Mouse (Mus musculus) megakaryocyte-erythroid progenitor cell, adult 5-6 weeks (primary cell): ENCODE results near the gene Bcl7a. TPM values are rescaled to one million over a fixed set of nuclear protein-coding genes. Genes with fewer than 3 reads are reported as not detected.
A peak's percentile ranks its signal among the peaks of the same experiment; 100 is the strongest.

Experiments
- ATAC-seq: replicated peaks from 2 replicates; pipeline ENCODE4 v1.8.0; 2016; ENCODE audit warnings: mild to moderate bottlenecking, inconsistent platforms; ENCODE audit not compliant: severe bottlenecking, poor library complexity, low FRiP score, low TSS enrichment
- total RNA-seq, 2 experiments: library from RNA; stranded (forward) in 1 of 2; stranded (reverse) in 1 of 2; fragments of 200-1000, 215-1000 nt in 1 of 2; fragments of >200 nt in 1 of 2; fragmentation: Nextera tagmentation in 1 of 2; gene quantifications; 2 replicates each; pipeline ENCODE4 v1.2.3; 2014 to 2017

Bcl7a gene
- total RNA-seq (2014; fragmentation: Nextera tagmentation) (34.6 and 46.7 TPM in 2 replicates), total RNA-seq (2017) (18.7 and 26.4 TPM in 2 replicates)

- peak; percentile 76 for ATAC-seq
These were observed at the start of gene Bcl7a for GRCm38 (mm10) chr5:123343707-123344627. Gene Bcl7a, plus strand, starts transcription at chr5:123343834.

GRCm38 (mm10) chr5:123294653-123295052 is 49.0 kb upstream of the Bcl7a start:
- ATAC-seq: no peak

GRCm38 (mm10) chr5:123296224-123296806 is 47.3 kb upstream of the Bcl7a start:
- 0 out of 2 replicates have a peak, but pooled peaks have one; percentile 39 for ATAC-seq

- ATAC-seq: no peak
These were observed 46.5 kb upstream of the Bcl7a start for GRCm38 (mm10) chr5:123296972-123297754.

- no peak for ATAC-seq
These were observed 45.8 kb upstream of the Bcl7a start for GRCm38 (mm10) chr5:123297830-123298229.

- no peak for ATAC-seq
These were observed 45.1 kb upstream of the Bcl7a start for GRCm38 (mm10) chr5:123298526-123298925.

- no peak for ATAC-seq
These were observed 43.1 kb upstream of the Bcl7a start for GRCm38 (mm10) chr5:123300496-123301034.

- no peak for ATAC-seq
These were observed 41.7 kb upstream of the Bcl7a start for GRCm38 (mm10) chr5:123301780-123302521.

- no peak for ATAC-seq
These were observed 35.9 kb upstream of the Bcl7a start for GRCm38 (mm10) chr5:123307630-123308282.

GRCm38 (mm10) chr5:123309816-123310215 is 33.8 kb upstream of the Bcl7a start:
- ATAC-seq: no peak

GRCm38 (mm10) chr5:123310221-123310620 is 33.4 kb upstream of the Bcl7a start:
- no peak for ATAC-seq

- ATAC-seq: no peak
These were observed 30.5 kb upstream of the Bcl7a start for GRCm38 (mm10) chr5:123313058-123313630.

- no peak for ATAC-seq
These were observed 29.7 kb upstream of the Bcl7a start for GRCm38 (mm10) chr5:123313851-123314380.

- ATAC-seq: no peak
These were observed 28.3 kb upstream of the Bcl7a start for GRCm38 (mm10) chr5:123315219-123315866.

GRCm38 (mm10) chr5:123317992-123318391 is 25.6 kb upstream of the Bcl7a start:
- peak; percentile 44; the same call in 1 of the 2 replicates for ATAC-seq

- no peak for ATAC-seq
These were observed 23.5 kb upstream of the Bcl7a start for GRCm38 (mm10) chr5:123320136-123320535.

GRCm38 (mm10) chr5:123324242-123324641 is 19.4 kb upstream of the Bcl7a start:
- no peak for ATAC-seq
